Mouse (Mus musculus) gastrocnemius, postnatal 25 days (tissue): Measurements from ENCODE around the gene Wdr82. TPM values are rescaled to one million over a fixed set of nuclear protein-coding genes. Genes with fewer than 3 reads are reported as not detected.

Source experiments
- DNase-seq: peaks from one replicate; pipeline ENCODE4 v3.0.0; 2022
- microRNA-seq, 2 experiments: library from miRNA; unstranded; fragments of <30 nt; microRNA quantifications; one replicate each; pipeline ENCODE4 v1.2.0; 2021; ENCODE audit warnings: borderline replicate concordance in 2 of 2
- total RNA-seq, 2 experiments: library from RNA; stranded (reverse); gene quantifications; 1 replicate in 1 of 2; 2 replicates in 1 of 2; pipeline ENCODE4 v1.2.3; 2021

Wdr82 gene
- total RNA-seq, 2 experiments from 2014 or later, result 22.4 to 24.3 TPM

DNA sequence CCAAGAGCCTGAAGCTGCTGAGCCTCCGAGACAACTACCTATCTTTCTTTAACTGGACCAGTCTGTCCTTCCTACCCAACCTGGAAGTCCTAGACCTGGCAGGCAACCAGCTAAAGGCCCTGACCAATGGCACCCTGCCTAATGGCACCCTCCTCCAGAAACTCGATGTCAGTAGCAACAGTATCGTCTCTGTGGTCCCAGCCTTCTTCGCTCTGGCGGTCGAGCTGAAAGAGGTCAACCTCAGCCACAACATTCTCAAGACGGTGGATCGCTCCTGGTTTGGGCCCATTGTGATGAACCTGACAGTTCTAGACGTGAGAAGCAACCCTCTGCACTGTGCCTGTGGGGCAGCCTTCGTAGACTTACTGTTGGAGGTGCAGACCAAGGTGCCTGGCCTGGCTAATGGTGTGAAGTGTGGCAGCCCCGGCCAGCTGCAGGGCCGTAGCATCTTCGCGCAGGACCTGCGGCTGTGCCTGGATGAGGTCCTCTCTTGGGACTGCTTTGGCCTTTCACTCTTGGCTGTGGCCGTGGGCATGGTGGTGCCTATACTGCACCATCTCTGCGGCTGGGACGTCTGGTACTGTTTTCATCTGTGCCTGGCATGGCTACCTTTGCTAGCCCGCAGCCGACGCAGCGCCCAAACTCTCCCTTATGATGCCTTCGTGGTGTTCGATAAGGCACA lies 54.9 kb downstream of the Wdr82 start:
- no peak for DNase-seq

GRCm38 (mm10) chr9:106226151-106226682 lies 55.5 kb downstream of the Wdr82 start:
- DNase-seq, result no peak

GRCm38 (mm10) chr9:106227790-106228429 lies 57.2 kb downstream of the Wdr82 start:
- DNase-seq, result no peak

- no peak for DNase-seq
Measured at GRCm38 (mm10) chr9:106230051-106230733, 59.5 kb downstream of the Wdr82 start.

GRCm38 (mm10) chr9:106230734-106231106 lies 60.0 kb downstream of the Wdr82 start:
- DNase-seq, result no peak

GRCm38 (mm10) chr9:106231220-106231619 lies 60.5 kb downstream of the Wdr82 start:
- no peak for DNase-seq

DNA sequence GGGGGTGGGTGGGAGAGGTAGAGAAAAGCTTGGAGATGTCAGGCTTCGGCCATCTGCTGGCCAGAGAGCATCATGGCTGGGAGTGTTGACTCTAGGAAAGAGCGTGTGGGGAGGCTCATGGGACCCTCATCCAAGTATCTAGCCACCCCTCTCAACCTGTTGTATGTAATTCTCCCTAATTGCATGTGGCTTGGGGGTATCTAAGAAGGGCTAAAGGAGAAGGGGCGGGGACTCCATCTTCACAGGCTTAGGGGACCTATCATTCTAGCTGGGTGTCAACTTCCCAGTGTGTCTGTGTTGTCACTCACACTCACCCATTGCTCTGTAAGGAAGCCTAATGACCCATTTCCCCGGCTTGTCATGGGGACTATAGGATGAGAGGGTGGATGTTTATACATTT lies 61.1 kb downstream of the Wdr82 start:
- no peak for DNase-seq

DNA sequence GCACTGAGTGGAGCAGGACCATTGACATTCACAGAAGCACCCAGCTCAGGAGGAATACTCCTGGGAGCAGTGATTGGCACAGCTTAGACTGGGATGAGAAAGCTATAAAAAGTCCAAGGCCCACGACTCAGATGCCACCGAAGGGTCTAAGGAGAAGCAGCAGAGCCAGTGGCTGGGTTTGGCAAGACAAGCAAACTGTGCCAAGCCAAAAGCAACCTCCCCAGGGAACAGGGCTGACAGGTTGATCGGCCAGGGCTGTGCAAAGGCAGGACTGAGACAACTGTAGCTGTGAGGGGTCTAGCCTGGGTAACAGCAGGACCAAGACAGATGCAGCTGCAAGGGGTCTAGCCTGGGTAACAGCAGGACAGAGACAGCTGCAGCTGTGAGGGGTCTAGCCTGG lies 62.2 kb downstream of the Wdr82 start:
- no peak for DNase-seq

- DNase-seq, result no peak
Measured at GRCm38 (mm10) chr9:106233953-106234352, 63.2 kb downstream of the Wdr82 start.

- DNase-seq, result peak; percentile 40
Measured at GRCm38 (mm10) chr9:106235194-106235830, 64.6 kb downstream of the Wdr82 start.

- peak; percentile 21 for DNase-seq
Measured at GRCm38 (mm10) chr9:106236156-106236817, 65.6 kb downstream of the Wdr82 start.

DNA sequence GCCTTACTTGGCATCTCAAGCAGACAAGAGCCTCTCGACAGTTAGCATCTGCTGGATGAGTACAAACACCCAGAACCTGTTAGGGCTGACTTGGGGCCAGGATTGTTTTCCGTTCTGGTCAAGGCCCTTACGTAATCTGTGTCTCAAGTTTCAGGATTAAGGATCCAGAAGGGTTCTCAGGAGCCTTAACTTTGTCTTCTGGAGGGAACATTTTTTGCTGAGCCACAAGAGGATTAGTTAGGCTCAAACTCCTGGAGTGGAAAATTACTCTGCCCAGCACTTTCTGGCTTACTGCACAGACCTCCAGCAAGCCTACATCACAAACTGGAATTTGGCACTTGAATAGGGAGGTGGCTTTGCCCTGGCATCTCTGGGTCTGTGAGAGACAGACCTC lies 66.1 kb downstream of the Wdr82 start:
- no peak for DNase-seq

GRCm38 (mm10) chr9:106237401-106237800 lies 66.7 kb downstream of the Wdr82 start:
- no peak for DNase-seq

GRCm38 (mm10) chr9:106237878-106238277 lies 67.2 kb downstream of the Wdr82 start:
- DNase-seq, result no peak

Small RNAs within 50 kb of the gene (microRNA-seq; reads per million reads assigned to microRNA genes)
- 0 reads per million in 2 experiments for gene Mir135a-1
- 75,685 to 80,647 reads per million in 2 experiments for gene Mirlet7g

Other genes with a start within 250 kb of the Wdr82 start
- under 1 TPM; 0.19 to 0.54 TPM for gene Col6a5, start 210.3 kb upstream of the Wdr82 start, total RNA-seq
- not detected for gene Col6a4, start 74.1 kb upstream of the Wdr82 start, total RNA-seq
- under 1 TPM; 0.38 to 0.56 TPM for gene Glyctk, start 12.8 kb upstream of the Wdr82 start, total RNA-seq
- 1 to 10 TPM; 2.6 to 4.7 TPM for gene Ppm1m, start 28.8 kb downstream of the Wdr82 start, total RNA-seq
- gene Twf2, start 32.2 kb downstream of the Wdr82 start, total RNA-seq, result 100 to 1,000 TPM in 1 of 2 experiments, 10 to 100 TPM in 1; 95.6 to 126 TPM
- gene Tlr9, start 51.7 kb downstream of the Wdr82 start, total RNA-seq, result under 1 TPM; 0.21 to 0.33 TPM
- gene Alas1, start 77.7 kb downstream of the Wdr82 start, total RNA-seq, result 100 to 1,000 TPM; 260 to 287 TPM
- gene Poc1a, start 110.1 kb downstream of the Wdr82 start, total RNA-seq, result 1 to 10 TPM in 1 of 2 experiments, under 1 TPM in 1; 0.90 to 2.1 TPM
- gene Dusp7, start 197.7 kb downstream of the Wdr82 start, total RNA-seq, result 10 to 100 TPM; 13.8 to 31.7 TPM